Mouse (Mus musculus): Measurements from ENCODE around the gene Psmd9. TPM values are rescaled to one million over a fixed set of nuclear protein-coding genes. Genes with fewer than 3 reads are reported as not detected.
"Not testable (repeated sequence)": the region's sequence is repeated elsewhere in the genome, so short reads cannot be mapped to it uniquely, and the experiment has no call there.

Gene Psmd9
- polyA plus RNA-seq, 1 experiment = 36.3 TPM

GRCm38 (mm10) chr5:123195500-123196000 is 26.3 kb downstream of the Psmd9 start:
- H3K4me1 ChIP-seq (ENCODE audit: control insufficient read depth, insufficient read depth, low read length) = no peaks in the 10 kb centered on the region
- H3K27me3 ChIP-seq (ENCODE audit: control insufficient read depth, insufficient read depth, low read length) = no peaks in the 10 kb centered on the region
- H3K4me3 ChIP-seq (ENCODE audit: control insufficient read depth, low read depth, low read length) = no peak overlapping the region
- no peak overlapping the region for H3K27ac ChIP-seq (ENCODE audit: control insufficient read depth, insufficient read depth, low read depth, low read length)
- no peak for TF ChIP-seq CTCF (IDR thresholded peaks at IDR 0.05; ENCODE audit: control insufficient read depth, insufficient read depth, insufficient replicate concordance, low read depth, low read length)
- no peak for TF ChIP-seq POLR2A (IDR thresholded peaks at IDR 0.05; ENCODE audit: control insufficient read depth, low read depth, low read length)
- H3K36me3 ChIP-seq (ENCODE audit: control insufficient read depth, insufficient read depth, low read length) = no peaks in the 10 kb centered on the region

GRCm38 (mm10) chr5:123196746-123197145 is 27.5 kb downstream of the Psmd9 start:
- TF ChIP-seq POLR2A (IDR thresholded peaks at IDR 0.05; ENCODE audit: control insufficient read depth, low read depth, low read length) (no peak), CTCF (IDR thresholded peaks at IDR 0.05; ENCODE audit: control insufficient read depth, insufficient read depth, insufficient replicate concordance, low read depth, low read length) (no peak)
- Histone ChIP-seq H3K36me3 (ENCODE audit: control insufficient read depth, insufficient read depth, low read length) (no peaks in the 10 kb centered on the region), H3K27ac (ENCODE audit: control insufficient read depth, insufficient read depth, low read depth, low read length) (no peak overlapping the region), H3K4me1 (ENCODE audit: control insufficient read depth, insufficient read depth, low read length) (no peaks in the 10 kb centered on the region), H3K4me3 (ENCODE audit: control insufficient read depth, low read depth, low read length) (no peak overlapping the region), H3K27me3 (ENCODE audit: control insufficient read depth, insufficient read depth, low read length) (no peaks in the 10 kb centered on the region)

GRCm38 (mm10) chr5:123198523-123198922 is 29.3 kb downstream of the Psmd9 start:
- H3K27ac ChIP-seq (ENCODE audit: control insufficient read depth, insufficient read depth, low read depth, low read length) = no peak overlapping the region
- no peaks in the 10 kb centered on the region for H3K27me3 ChIP-seq (ENCODE audit: control insufficient read depth, insufficient read depth, low read length)
- TF ChIP-seq CTCF (IDR thresholded peaks at IDR 0.05; ENCODE audit: control insufficient read depth, insufficient read depth, insufficient replicate concordance, low read depth, low read length) (no peak), POLR2A (IDR thresholded peaks at IDR 0.05; ENCODE audit: control insufficient read depth, low read depth, low read length) (no peak)
- no peak overlapping the region for H3K4me3 ChIP-seq (ENCODE audit: control insufficient read depth, low read depth, low read length)
- H3K36me3 ChIP-seq (ENCODE audit: control insufficient read depth, insufficient read depth, low read length) = no peaks in the 10 kb centered on the region
- no peaks in the 10 kb centered on the region for H3K4me1 ChIP-seq (ENCODE audit: control insufficient read depth, insufficient read depth, low read length)

- not testable (repeated sequence) for H3K4me1 ChIP-seq (ENCODE audit: control insufficient read depth, insufficient read depth, low read length); H3K36me3 ChIP-seq (ENCODE audit: control insufficient read depth, insufficient read depth, low read length); H3K27ac ChIP-seq (ENCODE audit: control insufficient read depth, insufficient read depth, low read depth, low read length); H3K4me3 ChIP-seq (ENCODE audit: control insufficient read depth, low read depth, low read length); H3K27me3 ChIP-seq (ENCODE audit: control insufficient read depth, insufficient read depth, low read length)
These were observed 31.8 kb downstream of the Psmd9 start for GRCm38 (mm10) chr5:123200816-123201522.

- Histone ChIP-seq H3K27ac (ENCODE audit: control insufficient read depth, insufficient read depth, low read depth, low read length) (no peak overlapping the region), H3K36me3 (ENCODE audit: control insufficient read depth, insufficient read depth, low read length) (no peaks in the 10 kb centered on the region), H3K4me3 (ENCODE audit: control insufficient read depth, low read depth, low read length) (no peak overlapping the region), H3K27me3 (ENCODE audit: control insufficient read depth, insufficient read depth, low read length) (no peaks in the 10 kb centered on the region), H3K4me1 (ENCODE audit: control insufficient read depth, insufficient read depth, low read length) (no peaks in the 10 kb centered on the region)
- TF ChIP-seq CTCF (IDR thresholded peaks at IDR 0.05; ENCODE audit: control insufficient read depth, insufficient read depth, insufficient replicate concordance, low read depth, low read length) (no peak), POLR2A (IDR thresholded peaks at IDR 0.05; ENCODE audit: control insufficient read depth, low read depth, low read length) (no peak)
These were observed 32.3 kb downstream of the Psmd9 start for GRCm38 (mm10) chr5:123201523-123201892.

GRCm38 (mm10) chr5:123201987-123202386 is 32.8 kb downstream of the Psmd9 start:
- no peak for TF ChIP-seq POLR2A (IDR thresholded peaks at IDR 0.05; ENCODE audit: control insufficient read depth, low read depth, low read length)
- TF ChIP-seq CTCF (IDR thresholded peaks at IDR 0.05; ENCODE audit: control insufficient read depth, insufficient read depth, insufficient replicate concordance, low read depth, low read length) = no peak
- Histone ChIP-seq H3K27me3 (ENCODE audit: control insufficient read depth, insufficient read depth, low read length) (no peaks in the 10 kb centered on the region), H3K4me1 (ENCODE audit: control insufficient read depth, insufficient read depth, low read length) (no peaks in the 10 kb centered on the region), H3K36me3 (ENCODE audit: control insufficient read depth, insufficient read depth, low read length) (no peaks in the 10 kb centered on the region), H3K4me3 (ENCODE audit: control insufficient read depth, low read depth, low read length) (no peak overlapping the region), H3K27ac (ENCODE audit: control insufficient read depth, insufficient read depth, low read depth, low read length) (no peak overlapping the region)

- not testable (repeated sequence) for H3K27ac ChIP-seq (ENCODE audit: control insufficient read depth, insufficient read depth, low read depth, low read length); H3K36me3 ChIP-seq (ENCODE audit: control insufficient read depth, insufficient read depth, low read length); H3K4me3 ChIP-seq (ENCODE audit: control insufficient read depth, low read depth, low read length); H3K4me1 ChIP-seq (ENCODE audit: control insufficient read depth, insufficient read depth, low read length); H3K27me3 ChIP-seq (ENCODE audit: control insufficient read depth, insufficient read depth, low read length)
These were observed 33.6 kb downstream of the Psmd9 start for GRCm38 (mm10) chr5:123202771-123203170.

- H3K4me3 ChIP-seq (ENCODE audit: control insufficient read depth, low read depth, low read length); H3K4me1 ChIP-seq (ENCODE audit: control insufficient read depth, insufficient read depth, low read length); H3K27ac ChIP-seq (ENCODE audit: control insufficient read depth, insufficient read depth, low read depth, low read length); H3K27me3 ChIP-seq (ENCODE audit: control insufficient read depth, insufficient read depth, low read length); H3K36me3 ChIP-seq (ENCODE audit: control insufficient read depth, insufficient read depth, low read length): not testable (repeated sequence)
These were observed 34.4 kb downstream of the Psmd9 start for GRCm38 (mm10) chr5:123203591-123203990.

- H3K4me3 ChIP-seq (ENCODE audit: control insufficient read depth, low read depth, low read length); H3K4me1 ChIP-seq (ENCODE audit: control insufficient read depth, insufficient read depth, low read length); H3K27me3 ChIP-seq (ENCODE audit: control insufficient read depth, insufficient read depth, low read length); H3K36me3 ChIP-seq (ENCODE audit: control insufficient read depth, insufficient read depth, low read length); H3K27ac ChIP-seq (ENCODE audit: control insufficient read depth, insufficient read depth, low read depth, low read length): not testable (repeated sequence)
These were observed 53.3 kb downstream of the Psmd9 start for GRCm38 (mm10) chr5:123222346-123223050.

Data from testis, adult 2 months (tissue).